Mouse (Mus musculus) heart, embryonic 11.5 days (tissue): ENCODE data around the gene Nf2. TPM values are rescaled to one million over a fixed set of nuclear protein-coding genes. Genes with fewer than 3 reads are reported as not detected.

Source experiments
- microRNA-seq: library from miRNA; unstranded; fragments of <30 nt; microRNA quantifications from one replicate; pipeline ENCODE4, GENCODE M21; 2016; ENCODE audit warnings: borderline number of aligned reads
- polyA plus RNA-seq: library from polyadenylated mRNA; unstranded; fragments of >200 nt; fragmentation: Nextera tagmentation; extraction: Ambion mirVana; gene quantifications from 2 replicates; pipeline ENCODE4 v1.2.1, GENCODE M21; 2014

Nf2 gene
- polyA plus RNA-seq, 1 experiment from 2014 or later = 32.7 TPM

Small RNA genes lying within 50 kb of the gene (microRNA-seq; reads per million reads assigned to microRNA genes)
- not detected for gene Mir6918

Other genes starting within 250 kb of the Nf2 start
- not detected in 2 replicates for gene Gm11032, start 229.5 kb downstream of the Nf2 start, polyA plus RNA-seq
- gene Ascc2, start 211.8 kb downstream of the Nf2 start, polyA plus RNA-seq = 28.4 and 29.0 TPM in 2 replicates
- 1,482 and 1,490 TPM in 2 replicates for gene Uqcr10, start 145.2 kb downstream of the Nf2 start, polyA plus RNA-seq
- 50.1 and 55.8 TPM in 2 replicates for gene Zmat5, start 144.9 kb downstream of the Nf2 start, polyA plus RNA-seq
- 0.10 and 0.14 TPM in 2 replicates for gene Cabp7, start 102.8 kb downstream of the Nf2 start, polyA plus RNA-seq
- gene Nipsnap1, start 24.4 kb upstream of the Nf2 start, polyA plus RNA-seq = 34.7 and 36.5 TPM in 2 replicates
- 28.1 and 30.2 TPM in 2 replicates for gene Thoc5, start 45.8 kb upstream of the Nf2 start, polyA plus RNA-seq
- gene Nefh, start 98.5 kb upstream of the Nf2 start, polyA plus RNA-seq = 0.43 and 0.97 TPM in 2 replicates
- gene Ap1b1, start 137.3 kb upstream of the Nf2 start, polyA plus RNA-seq = 47.6 and 57.9 TPM in 2 replicates
- gene Rasl10a, start 208.6 kb upstream of the Nf2 start, polyA plus RNA-seq = 0.92 and 1.1 TPM in 2 replicates
- gene Gas2l1, start 215.8 kb upstream of the Nf2 start, polyA plus RNA-seq = 23.2 and 26.3 TPM in 2 replicates
- 23.5 and 25.7 TPM in 2 replicates for gene Rhbdd3, start 249.4 kb upstream of the Nf2 start, polyA plus RNA-seq
- 255 and 322 TPM in 2 replicates for gene Ewsr1, start 249.7 kb upstream of the Nf2 start, polyA plus RNA-seq